Mouse (Mus musculus): ENCODE data around the gene Cpm. TPM values are rescaled to one million over a fixed set of nuclear protein-coding genes. Genes with fewer than 3 reads are reported as not detected.

Gene Cpm
- polyA plus RNA-seq, 1 experiment: not detected

GRCm38 (mm10) chr10:117714048-117714545 lies 84.8 kb downstream of the Cpm start:
- TF ChIP-seq GATA1 (IDR thresholded peaks at IDR 0.05; ENCODE audit: low read length): no peak

- TF ChIP-seq GATA1 (IDR thresholded peaks at IDR 0.05; ENCODE audit: low read length): no peak
Measured at GRCm38 (mm10) chr10:117714928-117715500, 85.7 kb downstream of the Cpm start.

- TF ChIP-seq GATA1 (IDR thresholded peaks at IDR 0.05; ENCODE audit: low read length): no peak
Measured at GRCm38 (mm10) chr10:117716686-117717085, 87.4 kb downstream of the Cpm start.

GRCm38 (mm10) chr10:117717583-117717982 lies 88.3 kb downstream of the Cpm start:
- TF ChIP-seq GATA1 (IDR thresholded peaks at IDR 0.05; ENCODE audit: low read length): no peak

- TF ChIP-seq GATA1 (IDR thresholded peaks at IDR 0.05; ENCODE audit: low read length): no peak
Measured at GRCm38 (mm10) chr10:117718161-117719119, 89.1 kb downstream of the Cpm start.

GRCm38 (mm10) chr10:117724136-117724718 lies 94.9 kb downstream of the Cpm start:
- TF ChIP-seq GATA1 (IDR thresholded peaks at IDR 0.05; ENCODE audit: low read length): no peak

GRCm38 (mm10) chr10:117724804-117725361 lies 95.6 kb downstream of the Cpm start:
- TF ChIP-seq GATA1 (IDR thresholded peaks at IDR 0.05; ENCODE audit: low read length): no peak

- TF ChIP-seq GATA1 (IDR thresholded peaks at IDR 0.05; ENCODE audit: low read length): no peak
Measured at GRCm38 (mm10) chr10:117725671-117726070, 96.4 kb downstream of the Cpm start.

GRCm38 (mm10) chr10:117726350-117726749 lies 97.0 kb downstream of the Cpm start:
- TF ChIP-seq GATA1 (IDR thresholded peaks at IDR 0.05; ENCODE audit: low read length): no peak

GRCm38 (mm10) chr10:117726888-117727385 lies 97.6 kb downstream of the Cpm start:
- no peak for TF ChIP-seq GATA1 (IDR thresholded peaks at IDR 0.05; ENCODE audit: low read length)

- TF ChIP-seq GATA1 (IDR thresholded peaks at IDR 0.05; ENCODE audit: low read length): no peak
Measured at GRCm38 (mm10) chr10:117727518-117728110, 98.3 kb downstream of the Cpm start.

GRCm38 (mm10) chr10:117728574-117728973 lies 99.3 kb downstream of the Cpm start:
- no peak for TF ChIP-seq GATA1 (IDR thresholded peaks at IDR 0.05; ENCODE audit: low read length)

GRCm38 (mm10) chr10:117729139-117729814 lies 100.0 kb downstream of the Cpm start:
- TF ChIP-seq GATA1 (IDR thresholded peaks at IDR 0.05; ENCODE audit: low read length): no peak

- TF ChIP-seq GATA1 (IDR thresholded peaks at IDR 0.05; ENCODE audit: low read length): no peak
Measured at GRCm38 (mm10) chr10:117730140-117730539, 100.8 kb downstream of the Cpm start.

All from G1E-ER4 (cell line).